In the genomic region with DNA sequence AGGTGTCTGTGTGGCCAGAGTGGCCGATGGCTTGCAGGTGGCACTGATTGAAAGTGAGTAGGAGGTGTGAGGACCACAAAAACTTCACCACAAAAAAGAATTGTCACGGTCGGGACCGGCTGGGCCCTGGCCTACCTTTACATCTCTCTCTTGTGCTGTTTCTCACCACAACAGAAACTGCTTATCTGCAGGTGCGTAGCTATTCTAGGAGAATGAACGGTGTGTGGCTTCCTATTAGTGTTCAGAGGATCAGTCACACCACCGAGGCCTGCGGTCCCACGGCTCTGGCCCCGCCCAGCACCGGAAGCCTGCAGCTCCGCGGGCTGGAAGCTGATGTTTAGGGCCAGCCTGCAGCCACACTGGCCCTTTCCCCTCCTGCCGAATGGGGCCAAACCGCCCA, we compare ENCODE assay signal across 9 mouse cellular contexts. TPM values are rescaled to one million over a fixed set of nuclear protein-coding genes. Genes with fewer than 3 reads are reported as not detected.
DNase-seq lines count a peak whose midpoint lies in the region; ATAC-seq and TF ChIP-seq lines count a peak whose summit lies in the region.
"Had no signal": no experiment of that assay in that cellular context is flagged by ENCODE, and none has a peak within 500 bp of the region (broad histone marks: within the 10 kb centered on the region; RNA-seq: fewer than 3 reads in every experiment).

No protein-coding gene starts in this region.

- H3K4me1 ChIP-seq in CH12.LX (ENCODE audit: control insufficient read depth in 1 of 2, insufficient read depth in 2 of 2): peaks cover 22 to 55% of the 10 kb centered on the region in 2 experiments
- 0 out of 2 replicates have a peak, but pooled peaks cover 5% of the 10 kb centered on the region for H3K4me1 ChIP-seq in liver, postnatal 0 days (ENCODE audit: insufficient read depth)
- H3K4me1 ChIP-seq in midbrain, embryonic 10.5 days: 0 out of 2 replicates have a peak, but pooled peaks cover 3% of the 10 kb centered on the region

- DNase-seq in CH12.LX (ENCODE audit: extremely low read depth) (peak; percentile 90), ZHBTc4 (ENCODE audit: low read depth, low spot score) (peak; percentile 53)
- DNase-seq in liver, postnatal 0 days: peak; percentile 56
- peak; percentile 59 to 60 for DNase-seq in spleen, postnatal 14 days (ENCODE audit: low spot score in 2 of 2)
- DNase-seq in left cerebral cortex, adult 8-10 months (ENCODE audit: low spot score in 2 of 2): no peak
- no peak for DNase-seq in ovary, postnatal 36 days (ENCODE audit: low spot score)
- DNase-seq in midbrain, embryonic 10.5 days (ENCODE audit: low spot score): no peak

- TF ChIP-seq EP300 in CH12.LX (IDR thresholded peaks at IDR 0.05; ENCODE audit: low read length): peak; percentile 81
- TF ChIP-seq EP300 in liver, postnatal 0 days (IDR thresholded peaks at IDR 0.05; ENCODE audit: low read depth): no peak

- dilution Hi-C loops in CH12.LX (cut with MboI; ENCODE audit: extremely low pct_ligation_motif_present, extremely low pct_unique_long_range_greater_than_20kb, low sequenced_read_pairs): no loop called here

- peak overlapping the region; percentile 17 for H3K4me2 ChIP-seq in CH12.LX (ENCODE audit: insufficient read depth, low read depth, poor library complexity, severe bottlenecking)
- peak overlapping the region; percentile 48 for H3K4me2 ChIP-seq in liver, postnatal 0 days (ENCODE audit: low read depth, low read length)

- peaks cover 6% of the 10 kb centered on the region for H3K9me3 ChIP-seq in CH12.LX (replicated peaks; ENCODE audit: low read length)
- H3K9me3 ChIP-seq in liver, postnatal 0 days (ENCODE audit: low read length): no peaks in the 10 kb centered on the region
- no peaks in the 10 kb centered on the region for H3K9me3 ChIP-seq in midbrain, embryonic 10.5 days (replicated peaks)

- H3K27ac ChIP-seq in CH12.LX (ENCODE audit: insufficient read depth, low read depth): peak overlapping the region; percentile 46; the same call in 1 of the 2 replicates
- H3K27ac ChIP-seq in liver, postnatal 0 days (ENCODE audit: low read depth): peak overlapping the region; percentile 29; the same call in 1 of the 2 replicates
- no peak overlapping the region for H3K27ac ChIP-seq in midbrain, embryonic 10.5 days (replicated peaks)

- in situ Hi-C loops in CH12.LX (cut with MboI; ENCODE audit: low pct_ligation_motif_present, low pct_unique_long_range_greater_than_20kb, low sequenced_read_pairs): loop anchor here (5.0 kb wide), 3 partner anchors 34 to 184 kb away; no protein-coding TSS in a partner anchor

- WGBS in liver, postnatal 0 days (ENCODE audit: insufficient replicate concordance): 33% methylated on average over 15 of the region's 15 CpGs
- 78% methylated on average over 15 of the region's 15 CpGs for WGBS in midbrain, embryonic 10.5 days

- ATAC-seq in liver, postnatal 0 days: 0 out of 2 replicates have a peak, but pooled peaks have one; percentile 38
- ATAC-seq: intestine, postnatal 0 days had no signal

- no peak; the same call in 1 of the 2 replicates for TF ChIP-seq RAD21 in CH12.LX (IDR thresholded peaks at IDR 0.05; ENCODE audit: low read depth, low read length)

- peak; percentile 55; the same call in 1 of the 2 replicates for TF ChIP-seq POLR2A in CH12.LX (IDR thresholded peaks at IDR 0.05; ENCODE audit: low read depth, low read length)

- H3K27me3 ChIP-seq in CH12.LX (replicated peaks): peaks cover 15% of the 10 kb centered on the region
- no peaks in the 10 kb centered on the region for H3K27me3 ChIP-seq in liver, postnatal 0 days (ENCODE audit: insufficient read depth, low read length)
- H3K27me3 ChIP-seq in midbrain, embryonic 10.5 days (ENCODE audit: low read depth, poor library complexity, severe bottlenecking): no peaks in the 10 kb centered on the region

- H3K9ac ChIP-seq in CH12.LX (ENCODE audit: insufficient read depth, low read depth): no peak overlapping the region; the same call in 1 of the 2 replicates
- no peak overlapping the region for H3K9ac ChIP-seq in liver, postnatal 0 days (replicated peaks)

- no peaks in the 10 kb centered on the region for H3K36me3 ChIP-seq in CH12.LX (replicated peaks in 1 of 2; ENCODE audit: control insufficient read depth in 1 of 2, insufficient read depth in 1 of 2, low read length in 1 of 2)
- no peaks in the 10 kb centered on the region for H3K36me3 ChIP-seq in liver, postnatal 0 days (replicated peaks; ENCODE audit: insufficient read depth, low read length)
- peaks cover 7% of the 10 kb centered on the region; the same call in 1 of the 2 replicates for H3K36me3 ChIP-seq in midbrain, embryonic 10.5 days

- TF ChIP-seq CTCF in CH12.LX (conservative IDR thresholded peaks at IDR 0.05 in 1 of 2, IDR thresholded peaks at IDR 0.05 in 1 of 2; ENCODE audit: low read depth in 2 of 2, low read length in 2 of 2): no peak
- no peak for TF ChIP-seq CTCF in liver, postnatal 0 days (IDR thresholded peaks at IDR 0.05; ENCODE audit: low read depth)

- H3K4me3 ChIP-seq in CH12.LX (replicated peaks in 1 of 3; ENCODE audit: low read depth in 2 of 3, low read length in 2 of 3, poor library complexity in 1 of 3): peak overlapping the region in 1 of 3 experiments; percentile 19
- H3K4me3 ChIP-seq in liver, postnatal 0 days (ENCODE audit: low read depth, low read length): no peak overlapping the region
- H3K4me3 ChIP-seq in midbrain, embryonic 10.5 days: no peak overlapping the region

- no peaks in the 10 kb centered on the region for H3K79me2 ChIP-seq in CH12.LX (replicated peaks; ENCODE audit: control insufficient read depth, extremely low read depth, insufficient read depth, poor library complexity, severe bottlenecking)

TF ChIP-seq in CH12.LX, 34 proteins besides CTCF, POLR2A, EP300 and RAD21:
- no peak for TF ChIP-seq POLR2AphosphoS2 (IDR thresholded peaks at IDR 0.05; ENCODE audit: low read depth, low read length)
- peak; percentile 75 for TF ChIP-seq IRF4 (IDR thresholded peaks at IDR 0.05; ENCODE audit: low read depth, low read length)
- 0 out of 2 replicates have a peak, but pooled peaks have one; percentile 47 for TF ChIP-seq MAZ (IDR thresholded peaks at IDR 0.05; ENCODE audit: low read depth, low read length)
- no peak for TF ChIP-seq SIN3A (IDR thresholded peaks at IDR 0.05; ENCODE audit: low read length)
- peak; percentile 21; the same call in 1 of the 2 replicates for TF ChIP-seq HCFC1 (IDR thresholded peaks at IDR 0.05; ENCODE audit: low read depth, low read length)
- TF ChIP-seq TCF12 (IDR thresholded peaks at IDR 0.05; ENCODE audit: low read depth, low read length): peak; percentile 99
- no peak; the same call in 1 of the 2 replicates for TF ChIP-seq MXI1 (IDR thresholded peaks at IDR 0.05; ENCODE audit: low read depth, low read length)
- peak; percentile 46; the same call in 1 of the 2 replicates for TF ChIP-seq UBTF (IDR thresholded peaks at IDR 0.05; ENCODE audit: low read depth, low read length)
- peak; percentile 96 for TF ChIP-seq MEF2A (IDR thresholded peaks at IDR 0.05; ENCODE audit: borderline replicate concordance, low read depth, low read length)
- TF ChIP-seq SMC3 (IDR thresholded peaks at IDR 0.05; ENCODE audit: low read depth, low read length): no peak
- TF ChIP-seq MAFK (IDR thresholded peaks at IDR 0.05; ENCODE audit: insufficient replicate concordance, low read length): peak; percentile 59; the same call in 1 of the 2 replicates
- TF ChIP-seq CHD1 (IDR thresholded peaks at IDR 0.05; ENCODE audit: low read depth, low read length): no peak
- peak; percentile 97 for TF ChIP-seq BHLHE40 (IDR thresholded peaks at IDR 0.05; ENCODE audit: low read depth, low read length)
- peak; percentile 80 for TF ChIP-seq ETS1 (conservative IDR thresholded peaks at IDR 0.05; ENCODE audit: low read depth, low read length)
- TF ChIP-seq KAT2A (IDR thresholded peaks at IDR 0.05; ENCODE audit: insufficient replicate concordance, low read length): no peak
- 0 out of 2 replicates have a peak, but pooled peaks have one; percentile 15 for TF ChIP-seq TBP (conservative IDR thresholded peaks at IDR 0.05; ENCODE audit: low read depth, low read length)
- TF ChIP-seq ELF1 (IDR thresholded peaks at IDR 0.05; ENCODE audit: low read depth, low read length): peak; percentile 76

RNA-seq across cellular contexts. Expression of a gene that starts 27.1 kb away (rescaled TPM):
- not detected in 2 replicates for total RNA-seq in CH12.LX (2012; rRNA removed)
- total RNA-seq in CH12.LX (2014; rRNA removed): not detected in 2 replicates
- polyA plus RNA-seq in CH12.LX (2012; ENCODE audit: insufficient read length, low read depth): not detected in 2 replicates
- 0.94 and 1.4 TPM in 2 replicates for polyA plus RNA-seq in liver, postnatal 0 days (2015; fragmentation: Nextera tagmentation; extraction: Ambion mirVana)
- total RNA-seq in left cerebral cortex, adult 8-10 months (2022): under 1 TPM in 1 of 4 experiments, not detected in 3; 0.28 TPM
- polyA plus RNA-seq in midbrain, embryonic 10.5 days (2016; fragmentation: Nextera tagmentation; extraction: Ambion mirVana): not detected in 2 replicates
- polyA plus RNA-seq: lung, embryonic 16.5 days had no signal

RNA-seq across cellular contexts. Expression of a gene that starts 41.2 kb away (rescaled TPM):
- total RNA-seq in CH12.LX (2012; rRNA removed) (41.5 and 42.3 TPM in 2 replicates), CH12.LX (2014; rRNA removed) (66.7 and 71.4 TPM in 2 replicates)
- 77.1 and 81.2 TPM in 2 replicates for polyA plus RNA-seq in CH12.LX (2012; ENCODE audit: insufficient read length, low read depth)
- polyA plus RNA-seq in liver, postnatal 0 days (2015; fragmentation: Nextera tagmentation; extraction: Ambion mirVana): 5.3 and 6.3 TPM in 2 replicates
- 100 to 1,000 TPM; 137 to 157 (median 145) TPM for total RNA-seq in left cerebral cortex, adult 8-10 months (2022)
- 19.5 and 19.7 TPM in 2 replicates for polyA plus RNA-seq in midbrain, embryonic 10.5 days (2016; fragmentation: Nextera tagmentation; extraction: Ambion mirVana)

Comparison
In these comparisons a context has a peak if more than half of its experiments do, and no peak if none do; other contexts are left out.
1. DNase-seq: peak in CH12.LX (single experiment), ZHBTc4 (single experiment), liver, postnatal 0 days (single experiment) and spleen, postnatal 14 days (2 of 2); none in left cerebral cortex, adult 8-10 months (0 of 2), ovary, postnatal 36 days (single experiment) and midbrain, embryonic 10.5 days (single experiment).